Mouse (Mus musculus) bone marrow, adult 2 months (tissue): ENCODE data around the gene Zfp579.

ENCODE experiments used
- CTCF ChIP-seq: fragments of 200-500 bp; IDR thresholded peaks from 2 replicates; pipeline ENCODE4 v1.5.1; 2011; ENCODE audit warnings: low read length, control low read depth; ENCODE audit not compliant: control insufficient read depth, insufficient read depth
- POLR2A ChIP-seq: fragments of 200-500 bp; IDR thresholded peaks from 2 replicates; pipeline ENCODE4 v1.6.1; 2011; ENCODE audit warnings: low read depth, mild to moderate bottlenecking, control low read depth, low read length, borderline replicate concordance; ENCODE audit not compliant: control insufficient read depth

GRCm38 (mm10) chr7:5020685-5021084 lies 24.7 kb upstream of the Zfp579 start:
- TF ChIP-seq CTCF (no peak), POLR2A (no peak)
